Mouse (Mus musculus) c-Kit-positive CD71-negative TER-119-negative erythroid progenitor cells, embryonic 14.5 days (primary cell): ENCODE results near the gene Gm28048.

Source experiments
- DNase-seq: peaks from one replicate; pipeline ENCODE4 v3.0.0-alpha.2; 2013; ENCODE audit warnings: low read depth

Gene Gm28048

DNA sequence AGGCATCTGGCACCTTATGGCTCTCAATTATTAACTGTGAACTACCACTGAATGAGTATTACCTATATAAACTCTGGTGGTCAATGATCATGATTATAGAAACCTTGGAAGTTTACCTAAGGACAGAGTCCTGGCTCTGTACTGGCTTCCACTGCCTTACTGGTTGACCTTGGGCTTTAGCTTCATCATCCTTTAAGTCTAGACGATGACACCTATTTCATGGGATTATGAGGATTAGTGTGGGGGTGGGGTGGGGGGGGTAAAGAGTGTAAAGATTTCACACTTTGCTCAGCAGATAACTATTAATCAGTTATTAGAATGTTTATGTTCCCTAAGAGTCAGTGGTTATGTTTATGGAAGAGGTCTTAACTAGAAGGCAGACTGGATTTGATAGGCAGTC, 7.9 kb upstream of the Gm28048 start:
- no peak for DNase-seq

GRCm38 (mm10) chr11:22987357-22987756, 5.5 kb upstream of the Gm28048 start:
- peak; percentile 72 for DNase-seq

DNA sequence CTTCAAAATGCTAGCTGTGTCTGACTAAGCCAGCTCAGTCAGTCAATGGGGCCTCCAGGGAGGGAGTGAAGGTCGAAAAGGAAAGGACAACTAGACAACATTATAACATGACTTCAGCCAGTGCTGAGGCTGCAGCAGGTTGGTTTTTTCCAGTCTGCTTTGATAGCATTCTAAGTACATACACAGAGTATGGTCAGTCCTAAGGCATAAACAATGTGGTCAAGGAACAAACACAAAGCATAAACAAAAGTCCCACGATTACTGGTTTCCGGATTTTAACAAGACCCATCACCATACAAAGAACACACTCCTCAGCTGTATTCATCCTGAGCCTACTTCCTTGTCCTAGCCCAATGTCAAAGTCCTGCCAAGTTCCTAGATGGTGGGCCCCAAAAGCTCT, 3.6 kb upstream of the Gm28048 start:
- no peak for DNase-seq

DNA sequence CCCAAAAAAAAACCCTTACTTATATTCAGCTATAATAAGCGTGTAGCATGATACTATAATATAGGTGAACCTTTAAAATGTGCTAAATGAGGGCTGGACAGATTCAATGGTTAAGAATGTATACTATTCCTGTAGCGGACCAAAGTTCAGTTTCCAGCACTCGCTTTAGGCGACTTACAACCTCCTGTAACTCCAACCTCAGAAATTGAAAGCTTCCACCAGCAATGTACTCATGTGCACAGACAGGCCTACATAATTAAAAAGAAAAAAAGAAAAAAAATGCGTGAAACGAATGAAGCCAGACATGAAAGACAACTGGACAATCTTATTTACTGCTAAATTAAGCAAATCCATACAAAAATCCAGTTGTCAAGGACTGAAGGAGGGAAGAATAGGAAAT, 956 bp upstream of the Gm28048 start:
- no peak for DNase-seq

GRCm38 (mm10) chr11:22981543-22981950, 343 bp downstream of the Gm28048 start:
- DNase-seq: no peak

GRCm38 (mm10) chr11:22981041-22981440, 849 bp downstream of the Gm28048 start:
- no peak for DNase-seq

DNA sequence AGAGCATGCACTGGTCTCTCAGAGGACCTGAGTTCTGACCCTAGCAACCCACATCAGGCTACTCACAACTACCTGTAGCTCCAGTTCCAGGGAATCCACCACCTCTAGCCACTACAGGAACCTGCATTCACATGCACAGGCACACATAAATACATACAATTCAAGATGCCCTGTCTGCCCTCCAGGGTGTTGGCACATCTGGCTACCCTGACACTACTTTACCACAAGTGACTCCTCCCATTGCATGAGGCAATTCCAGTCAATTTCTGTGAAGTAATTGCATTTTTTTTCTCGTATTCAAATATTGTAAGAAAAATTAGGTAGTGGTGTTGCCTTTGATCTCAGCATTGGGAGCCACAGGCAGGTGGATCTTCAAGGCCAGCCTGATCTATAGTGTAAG, 2.7 kb downstream of the Gm28048 start:
- DNase-seq: no peak

DNA sequence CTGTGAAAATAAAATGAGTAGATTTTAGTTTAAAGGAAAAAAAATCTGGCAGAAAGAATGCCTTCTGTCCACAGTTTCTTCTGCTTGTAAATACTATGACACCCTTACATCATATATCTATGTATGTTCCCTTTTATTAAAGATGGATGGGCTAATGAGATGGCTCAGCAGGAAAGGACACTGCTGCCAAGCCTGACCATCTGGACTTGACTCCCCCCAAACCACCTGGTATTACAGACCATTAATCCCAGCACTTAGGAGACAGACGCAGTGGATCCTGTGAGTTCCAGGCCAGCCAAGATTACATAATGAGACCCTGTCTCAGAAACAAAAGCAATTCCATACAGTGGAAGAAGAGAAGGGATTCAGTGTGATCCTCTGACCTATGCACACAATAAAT, 3.2 kb downstream of the Gm28048 start:
- DNase-seq: no peak

GRCm38 (mm10) chr11:22978215-22978614, 3.7 kb downstream of the Gm28048 start:
- DNase-seq: no peak

DNA sequence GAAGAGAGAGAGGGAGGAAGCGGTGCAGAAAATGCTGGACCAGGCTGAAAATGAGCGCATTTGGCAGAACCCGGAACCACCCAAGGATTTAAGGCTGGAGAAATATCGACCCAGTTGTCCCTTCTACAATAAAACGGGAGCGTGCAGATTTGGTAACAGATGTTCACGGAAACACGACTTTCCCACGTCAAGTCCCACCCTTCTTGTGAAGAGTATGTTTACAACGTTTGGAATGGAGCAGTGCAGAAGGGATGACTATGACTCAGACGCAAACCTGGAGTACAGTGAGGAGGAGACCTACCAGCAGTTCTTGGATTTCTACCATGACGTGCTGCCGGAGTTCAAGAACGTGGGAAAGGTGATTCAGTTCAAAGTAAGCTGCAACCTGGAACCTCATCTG, 8.3 kb downstream of the Gm28048 start:
- no peak for DNase-seq

DNA sequence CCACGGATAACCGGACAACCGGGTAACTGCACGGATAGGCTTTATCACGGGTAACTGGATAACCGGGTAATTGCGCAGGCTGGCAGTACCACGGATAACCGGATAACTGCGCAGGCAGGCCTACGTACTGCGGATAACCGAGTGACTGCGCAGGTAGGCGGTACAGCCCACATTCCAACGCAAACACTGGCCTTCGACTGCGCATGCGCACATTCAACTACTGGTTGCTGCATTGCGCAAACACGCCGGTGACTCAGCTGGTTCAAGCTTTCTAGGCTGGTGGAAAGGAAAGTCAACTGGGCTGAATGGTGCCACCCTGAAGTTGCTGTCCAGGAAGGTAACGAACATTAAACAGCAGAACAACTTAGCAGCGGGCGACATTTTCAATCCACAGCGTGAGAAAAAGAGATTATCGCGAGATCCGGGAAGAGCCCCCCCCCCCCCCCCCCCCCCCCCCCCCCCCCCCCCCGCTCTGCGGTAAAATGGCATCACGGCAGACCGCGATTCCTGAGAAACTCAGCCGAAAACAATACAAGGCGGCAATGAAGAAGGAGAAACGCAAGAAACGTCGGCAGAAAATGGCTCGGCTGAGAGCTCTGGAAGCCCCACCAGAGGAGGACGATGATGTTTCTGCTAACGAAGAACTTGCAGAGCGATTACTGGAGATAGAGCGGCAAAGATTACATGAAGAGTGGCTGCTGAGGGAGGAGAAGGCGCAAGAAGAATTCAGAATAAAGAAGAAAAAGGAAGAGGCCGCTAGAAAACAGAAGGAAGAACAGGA, 9.0 kb downstream of the Gm28048 start:
- peak; percentile 63 for DNase-seq

- DNase-seq: no peak
These were observed 9.8 kb downstream of the Gm28048 start, which contains the start of gene Zrsr1 for GRCm38 (mm10) chr11:22971835-22972709. Gene Zrsr1 (plus strand): TSS chr11:22972005.

DNA sequence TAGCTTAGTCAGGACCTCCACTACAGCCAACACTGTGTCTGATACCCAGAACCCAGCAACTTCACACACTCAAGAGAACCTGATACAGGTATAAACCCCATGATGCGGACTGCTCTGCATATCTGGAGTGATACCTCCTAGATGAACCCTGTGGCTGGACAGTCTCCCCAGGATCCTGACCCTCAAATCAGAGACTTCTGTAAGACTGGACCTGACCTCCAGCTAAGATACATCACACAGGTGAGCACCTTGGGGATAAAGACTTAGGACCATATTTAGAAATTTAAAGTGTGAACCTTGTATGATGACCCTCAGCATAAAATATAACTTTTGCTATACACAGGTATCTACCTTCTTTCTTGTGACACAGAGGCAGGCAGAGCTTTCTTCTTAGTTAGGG, 11.3 kb downstream of the Gm28048 start:
- no peak for DNase-seq

GRCm38 (mm10) chr11:22969486-22969885, 12.4 kb downstream of the Gm28048 start:
- DNase-seq: no peak

- DNase-seq: no peak
These were observed 16.4 kb downstream of the Gm28048 start for GRCm38 (mm10) chr11:22965503-22965902.

DNA sequence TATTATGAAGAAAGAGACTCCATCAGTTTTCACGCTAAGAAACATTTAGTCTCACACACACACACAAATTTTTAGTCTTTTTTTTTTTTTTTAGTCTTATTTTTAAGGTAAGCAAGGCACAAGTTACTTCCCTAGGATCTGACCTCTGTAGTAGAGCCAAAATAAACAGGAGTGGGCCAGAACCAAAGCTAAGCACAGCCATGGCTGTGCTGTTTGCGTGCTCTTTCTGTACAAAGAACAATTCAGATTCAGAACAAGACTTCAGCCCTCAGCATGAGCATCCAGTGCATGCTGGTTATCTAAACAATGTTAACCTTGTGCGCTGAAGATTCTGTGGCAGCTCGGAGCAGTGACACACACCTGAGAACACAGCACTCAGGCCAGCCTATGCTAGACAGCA, 17.5 kb downstream of the Gm28048 start:
- DNase-seq: no peak

DNA sequence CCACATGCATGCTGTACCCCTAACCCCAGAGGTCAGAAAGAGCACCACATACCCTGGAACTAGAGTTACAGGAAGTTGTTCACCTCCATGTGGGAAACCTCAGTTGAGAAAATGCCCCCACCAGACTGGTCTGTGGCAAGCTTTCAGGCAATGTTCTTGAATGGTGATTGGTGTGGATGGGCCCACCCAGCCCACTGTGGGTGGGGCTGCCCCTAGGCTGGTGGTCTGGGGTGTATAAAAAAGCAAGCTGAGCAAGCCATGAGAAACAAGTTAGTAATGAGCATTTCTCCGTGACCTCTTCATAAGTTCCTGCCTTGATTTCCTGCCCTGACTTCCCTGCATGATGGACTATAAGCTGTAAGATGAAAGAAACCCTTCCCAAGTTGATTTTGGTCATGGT, 19.8 kb downstream of the Gm28048 start:
- DNase-seq: no peak

GRCm38 (mm10) chr11:22957791-22958374, 24.0 kb downstream of the Gm28048 start:
- DNase-seq: no peak

DNA sequence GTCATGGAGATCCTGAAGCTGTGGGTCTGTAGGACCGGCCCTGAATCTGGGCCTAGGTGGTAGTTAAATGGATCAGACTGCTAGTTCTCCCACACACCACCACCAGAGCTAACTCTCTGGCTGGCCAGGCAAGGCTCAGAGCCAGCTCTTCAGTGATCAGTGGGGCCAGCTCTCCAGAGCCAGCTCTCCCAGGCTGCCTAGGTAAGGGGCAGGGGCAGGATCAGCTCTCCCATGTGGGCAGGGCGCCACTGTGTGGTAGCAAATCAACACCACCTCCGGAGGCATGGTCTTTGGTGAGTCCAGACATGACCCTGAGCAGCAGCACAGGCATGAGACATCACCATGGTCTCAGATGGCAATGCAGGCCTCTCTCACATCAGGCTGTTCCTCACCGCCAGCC, 25.1 kb downstream of the Gm28048 start:
- DNase-seq: no peak

DNA sequence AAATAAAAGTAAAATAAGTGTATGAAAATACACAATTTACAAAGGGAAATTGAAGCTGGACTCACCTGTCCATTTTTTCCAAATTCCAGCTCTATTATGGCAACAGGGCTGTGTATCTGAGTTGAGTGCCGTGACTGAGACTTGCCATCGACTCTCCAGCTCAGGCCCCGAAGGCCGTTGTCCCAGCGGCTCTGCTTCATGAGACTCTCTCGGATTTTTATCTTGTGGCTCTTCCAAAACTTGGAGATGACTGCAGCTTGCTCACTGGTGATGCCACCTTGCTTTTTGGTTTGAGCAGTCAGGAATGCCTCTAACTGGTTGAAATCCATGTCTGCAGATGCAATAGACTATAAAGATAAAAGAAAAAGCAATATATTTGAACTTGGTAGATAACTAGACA, 25.5 kb downstream of the Gm28048 start:
- DNase-seq: no peak

DNA sequence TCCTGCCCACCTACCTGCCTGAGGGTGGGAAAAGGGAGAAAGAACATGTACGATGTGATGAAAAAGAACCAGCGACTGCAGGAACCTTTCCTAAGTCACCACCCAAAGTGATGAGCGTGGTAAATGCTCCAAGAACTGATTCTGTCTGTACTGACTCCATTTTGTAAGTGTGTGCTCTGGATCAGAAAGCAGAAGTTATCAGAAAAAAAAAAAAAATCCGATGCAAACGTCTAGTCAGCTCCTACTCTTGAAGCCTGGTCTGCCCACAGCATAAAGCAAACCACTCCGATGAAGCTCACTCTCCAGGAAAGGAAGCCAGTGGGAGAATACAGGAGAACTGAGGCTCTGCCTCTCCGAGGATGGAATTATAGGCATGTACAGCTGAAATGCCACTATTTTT, 29.2 kb downstream of the Gm28048 start:
- DNase-seq: no peak

DNA sequence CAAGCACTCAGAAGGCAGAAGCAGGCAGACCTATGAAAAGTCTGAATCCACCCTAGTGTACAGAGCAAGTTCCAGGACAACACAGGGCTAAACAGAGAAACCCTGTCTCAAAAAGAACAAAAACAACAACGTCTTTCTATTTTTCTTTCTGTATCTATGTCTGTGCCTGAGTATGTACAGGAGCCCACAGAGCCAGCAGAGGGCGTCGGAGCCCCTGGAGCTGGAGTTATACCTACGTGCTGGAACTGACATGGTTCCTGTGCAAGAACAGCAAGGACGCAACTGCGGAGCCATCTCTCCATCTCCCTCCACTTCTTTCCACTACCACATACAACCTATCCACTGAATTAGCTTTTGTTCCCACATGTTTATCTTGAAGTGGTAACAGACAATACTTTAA, 31.8 kb downstream of the Gm28048 start:
- DNase-seq: no peak

DNA sequence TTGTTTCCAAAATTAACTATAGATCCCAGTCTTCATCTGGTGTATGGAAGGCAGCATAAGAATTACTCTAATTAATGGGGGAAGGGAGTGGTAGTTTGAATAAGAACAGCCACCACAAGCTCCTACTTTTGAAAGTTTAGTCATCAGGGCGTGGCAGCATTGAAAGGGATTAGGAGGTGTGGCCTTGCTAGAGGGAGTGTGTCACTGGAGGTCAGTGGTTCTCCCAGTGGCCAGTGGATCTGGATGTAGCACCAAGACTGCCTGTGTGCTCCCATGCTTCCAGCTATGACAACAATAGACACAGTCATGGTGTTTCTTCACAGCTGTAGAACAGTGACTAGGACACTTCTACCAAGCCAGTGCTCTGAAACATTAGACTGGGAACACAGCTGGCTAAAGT, 32.8 kb downstream of the Gm28048 start:
- DNase-seq: no peak
